Comparison of ENCODE assay signal across 19 mouse cellular contexts in genomic region chrX:121654582-121654981, GRCm38 (mm10).
DNase-seq lines count a peak whose midpoint lies in the region; ATAC-seq and TF ChIP-seq lines count a peak whose summit lies in the region.
"Had no signal": no experiment of that assay in that cellular context is flagged by ENCODE, and none has a peak within 500 bp of the region (broad histone marks: within the 10 kb centered on the region; RNA-seq: fewer than 3 reads in every experiment).

No protein-coding gene starts in this region.

- no peak for TF ChIP-seq CTCF in liver, postnatal 0 days (IDR thresholded peaks at IDR 0.05; ENCODE audit: low read depth)

- no peak overlapping the region for H3K4me3 ChIP-seq in heart, embryonic 11.5 days (ENCODE audit: low read depth, low read length)
- no peak overlapping the region for H3K4me3 ChIP-seq in liver, embryonic 15.5 days (replicated peaks)
- no peak overlapping the region for H3K4me3 ChIP-seq in liver, postnatal 0 days (ENCODE audit: low read depth, low read length)
- H3K4me3 ChIP-seq: embryonic facial prominence, embryonic 12.5 days; gastrocnemius, adult 2 months; hindbrain, embryonic 10.5 days; lung, embryonic 15.5 days had no signal

- H3K9me3 ChIP-seq in heart, embryonic 11.5 days (replicated peaks; ENCODE audit: control insufficient read depth, low read length) = no peaks in the 10 kb centered on the region
- H3K9me3 ChIP-seq in liver, embryonic 15.5 days (replicated peaks) = no peaks in the 10 kb centered on the region
- H3K9me3 ChIP-seq in liver, postnatal 0 days (ENCODE audit: low read length) = no peaks in the 10 kb centered on the region
- H3K9me3 ChIP-seq: embryonic facial prominence, embryonic 12.5 days; G1E; hindbrain, embryonic 10.5 days; lung, embryonic 15.5 days had no signal

- TF ChIP-seq EP300 in liver, postnatal 0 days (IDR thresholded peaks at IDR 0.05; ENCODE audit: low read depth) = no peak

- H3K4me2 ChIP-seq in heart, embryonic 11.5 days = no peak overlapping the region
- H3K4me2 ChIP-seq in liver, embryonic 15.5 days = no peak overlapping the region
- no peak overlapping the region for H3K4me2 ChIP-seq in liver, postnatal 0 days (ENCODE audit: low read depth, low read length)
- H3K4me2 ChIP-seq: embryonic facial prominence, embryonic 12.5 days; lung, embryonic 15.5 days had no signal

- H3K27me3 ChIP-seq in heart, embryonic 11.5 days (ENCODE audit: control insufficient read depth, insufficient read depth, low read length) = no peaks in the 10 kb centered on the region
- no peaks in the 10 kb centered on the region for H3K27me3 ChIP-seq in liver, embryonic 15.5 days
- no peaks in the 10 kb centered on the region for H3K27me3 ChIP-seq in liver, postnatal 0 days (ENCODE audit: insufficient read depth, low read length)
- H3K27me3 ChIP-seq: embryonic facial prominence, embryonic 12.5 days; lung, embryonic 15.5 days had no signal

- DNase-seq in heart, postnatal 25 days (ENCODE audit: low spot score) = no peak
- no peak for DNase-seq in liver, postnatal 0 days
- DNase-seq in testis, postnatal 14 days (ENCODE audit: low spot score) = no peak
- DNase-seq in spleen, postnatal 4 days (ENCODE audit: low spot score in 2 of 2) = no peak
- DNase-seq: adrenal gland, adult 2 months; cerebellum, adult 11-12 months; cerebellum, postnatal 36 days; gastrocnemius, adult 2 months; kidney, adult 2 months; kidney, postnatal 36 days had no signal

- no peaks in the 10 kb centered on the region for H3K4me1 ChIP-seq in heart, embryonic 11.5 days (ENCODE audit: control insufficient read depth, insufficient read depth, low read length)
- H3K4me1 ChIP-seq in liver, embryonic 15.5 days (replicated peaks) = no peaks in the 10 kb centered on the region
- no peaks in the 10 kb centered on the region for H3K4me1 ChIP-seq in liver, postnatal 0 days (ENCODE audit: insufficient read depth)
- H3K4me1 ChIP-seq: embryonic facial prominence, embryonic 12.5 days; hindbrain, embryonic 10.5 days; lung, embryonic 15.5 days had no signal

- peak; percentile 77 for ATAC-seq in heart, embryonic 11.5 days (replicated peaks; ENCODE audit: insufficient number of reproducible peaks, low FRiP score, low TSS enrichment)
- 0 out of 2 replicates have a peak, but pooled peaks have one; percentile 5 for ATAC-seq in liver, embryonic 15.5 days (ENCODE audit: insufficient read depth)
- ATAC-seq in liver, postnatal 0 days = no peak
- peak; percentile 98 for ATAC-seq in common myeloid progenitor, adult 5-6 weeks (replicated peaks; ENCODE audit: low read depth, poor library complexity, severe bottlenecking)
- ATAC-seq: CD4-positive, CD25-positive, alpha-beta regulatory T cell, adult 4 months; forebrain, embryonic 16.5 days had no signal

- H3K9ac ChIP-seq in heart, embryonic 11.5 days (ENCODE audit: low read depth, low read length) = no peak overlapping the region
- H3K9ac ChIP-seq in liver, embryonic 15.5 days = no peak overlapping the region
- H3K9ac ChIP-seq in liver, postnatal 0 days (replicated peaks) = no peak overlapping the region
- H3K9ac ChIP-seq: embryonic facial prominence, embryonic 12.5 days; lung, embryonic 15.5 days had no signal

- H3K27ac ChIP-seq in heart, embryonic 11.5 days (ENCODE audit: low read depth, low read length) = no peak overlapping the region
- no peak overlapping the region for H3K27ac ChIP-seq in liver, embryonic 15.5 days (replicated peaks)
- H3K27ac ChIP-seq in liver, postnatal 0 days (ENCODE audit: low read depth) = no peak overlapping the region
- H3K27ac ChIP-seq: embryonic facial prominence, embryonic 12.5 days; gastrocnemius, adult 2 months; hindbrain, embryonic 10.5 days; lung, embryonic 15.5 days had no signal

- WGBS in heart, embryonic 11.5 days (ENCODE audit: insufficient replicate concordance) = 29% methylated on average over 2 of the region's 2 CpGs
- WGBS in liver, embryonic 15.5 days (ENCODE audit: insufficient replicate concordance) = 30% methylated on average over 2 of the region's 2 CpGs
- WGBS in liver, postnatal 0 days (ENCODE audit: insufficient replicate concordance) = 35% methylated on average over 2 of the region's 2 CpGs

- intact Hi-C loops in heart, postnatal 25 days (cut with DNase I) = no loop called here

- no peaks in the 10 kb centered on the region for H3K36me3 ChIP-seq in heart, embryonic 11.5 days (ENCODE audit: control insufficient read depth, insufficient read depth, low read length)
- no peaks in the 10 kb centered on the region for H3K36me3 ChIP-seq in liver, embryonic 15.5 days (replicated peaks)
- no peaks in the 10 kb centered on the region for H3K36me3 ChIP-seq in liver, postnatal 0 days (replicated peaks; ENCODE audit: insufficient read depth, low read length)
- H3K36me3 ChIP-seq: embryonic facial prominence, embryonic 12.5 days; G1E; hindbrain, embryonic 10.5 days; lung, embryonic 15.5 days had no signal
